Mouse (Mus musculus) thymus, adult 2 months (tissue): ENCODE measurements around the gene Cox11.

ENCODE experiments used
- CTCF ChIP-seq: fragments of 200-500 bp; IDR thresholded peaks from 2 replicates; pipeline ENCODE4 v1.5.1; 2012; ENCODE audit warnings: mild to moderate bottlenecking, control low read depth, low read length, moderate library complexity, borderline replicate concordance; ENCODE audit not compliant: control insufficient read depth, poor library complexity, insufficient read depth; ENCODE audit errors: extremely low read depth
- POLR2A ChIP-seq: fragments of 200-500 bp; IDR thresholded peaks from 2 replicates; pipeline ENCODE4 v1.6.1; 2012; ENCODE audit warnings: mild to moderate bottlenecking, low read length, control low read depth, moderate library complexity; ENCODE audit not compliant: control insufficient read depth, poor library complexity, insufficient read depth; ENCODE audit errors: extremely low read depth

- TF ChIP-seq CTCF = no peak
- TF ChIP-seq POLR2A = no peak
Observed at GRCm38 (mm10) chr11:90649777-90650176, 11.8 kb downstream of the Cox11 start.
